Mouse (Mus musculus): ENCODE measurements around the gene Ppil3.

DNA sequence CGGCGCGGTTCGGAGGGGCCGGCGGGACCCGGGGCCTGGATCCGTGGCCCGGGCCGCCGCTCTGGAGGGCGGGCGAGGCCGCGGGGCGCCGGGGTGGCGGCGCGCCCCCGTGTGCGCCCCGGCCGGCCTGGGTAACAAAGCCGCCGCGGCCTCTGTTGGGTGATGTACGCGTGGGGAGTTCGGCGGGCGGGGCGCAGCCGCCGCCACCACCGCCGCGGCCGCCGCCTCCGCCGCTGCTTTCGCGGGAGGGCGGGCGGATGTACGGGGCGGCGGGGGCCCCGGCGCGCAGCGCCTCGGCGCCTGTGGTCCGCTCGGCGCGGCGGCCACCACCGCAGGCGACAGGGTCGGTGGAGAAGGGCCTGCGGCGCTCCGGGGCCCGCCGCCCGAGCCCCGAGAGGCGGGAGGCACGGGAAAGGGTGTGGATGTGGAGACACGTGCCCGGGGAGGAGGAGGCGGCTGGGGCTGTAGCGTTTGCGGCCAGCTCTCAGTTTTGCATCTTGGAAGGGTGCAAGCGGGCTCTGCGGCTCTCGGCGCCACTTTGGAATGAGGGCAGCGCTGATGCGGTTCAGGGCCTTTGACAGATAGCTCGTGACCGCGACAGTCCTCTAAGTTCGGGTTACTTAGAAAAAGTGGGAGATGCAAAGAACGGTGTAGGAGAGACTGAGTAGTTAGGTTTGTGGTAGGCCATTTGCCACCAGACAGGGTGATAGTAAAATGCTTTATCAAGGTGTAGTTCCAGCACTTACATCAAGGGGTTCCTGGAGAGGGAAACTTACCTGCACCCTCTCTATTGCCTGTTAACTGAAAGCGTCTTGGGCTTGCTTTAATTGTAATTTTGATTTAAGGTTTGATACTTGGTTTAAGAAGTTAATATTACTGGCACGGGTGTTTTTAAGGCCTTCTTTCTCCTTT lies 51.7 kb downstream of the Ppil3 start:
- TF ChIP-seq CTCF (conservative IDR thresholded peaks at IDR 0.05; ENCODE audit: low read length) = no peak
- TF ChIP-seq POU5F1 (IDR thresholded peaks at IDR 0.05; ENCODE audit: borderline replicate concordance, low read length) = no peak
